In the genomic region with DNA sequence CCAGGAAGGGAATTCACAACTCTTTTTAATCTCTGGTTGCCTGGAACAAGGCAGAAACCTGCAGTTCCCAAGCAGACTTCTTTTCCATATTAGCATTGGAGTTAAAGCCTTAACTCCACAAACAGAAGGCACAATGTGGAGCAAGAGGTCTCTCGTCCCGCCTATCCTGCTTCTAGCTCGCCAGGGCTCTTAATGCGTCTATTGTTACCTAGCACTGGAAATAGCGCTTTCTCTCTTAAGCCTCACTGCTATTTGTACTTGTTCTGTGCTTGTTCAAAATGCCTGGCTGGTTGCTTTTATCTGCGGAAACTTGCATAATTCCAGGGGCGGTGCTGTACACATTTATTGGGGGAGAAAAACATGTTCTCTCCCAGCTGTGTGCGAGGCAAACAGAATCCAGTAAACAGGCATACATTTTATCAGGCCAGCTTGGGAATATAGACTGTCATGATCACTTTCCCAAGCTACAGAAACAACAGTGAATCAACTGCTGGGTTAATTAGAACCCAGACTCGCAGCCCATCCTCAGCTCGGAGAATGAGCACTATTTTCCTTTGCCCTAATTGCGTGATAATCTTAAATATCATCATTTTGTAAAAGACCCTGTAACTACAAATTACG, we compare ENCODE assay signal across 14 mouse cellular contexts. TPM values are rescaled to one million over a fixed set of nuclear protein-coding genes. Genes with fewer than 3 reads are reported as not detected.
A peak's percentile ranks its signal among the peaks of the same experiment; 100 is the strongest.
DNase-seq lines count a peak whose midpoint lies in the region; ATAC-seq and TF ChIP-seq lines count a peak whose summit lies in the region.
"Had no signal": no experiment of that assay in that cellular context is flagged by ENCODE, and none has a peak within 500 bp of the region (broad histone marks: within the 10 kb centered on the region; RNA-seq: fewer than 3 reads in every experiment).

No protein-coding gene starts in this region.

- H3K27me3 ChIP-seq in heart, embryonic 10.5 days (ENCODE audit: insufficient read depth, poor library complexity, severe bottlenecking) = no peaks in the 10 kb centered on the region
- H3K27me3 ChIP-seq in heart, adult 2 months (ENCODE audit: control insufficient read depth, insufficient read depth, low read length) = no peaks in the 10 kb centered on the region
- no peaks in the 10 kb centered on the region for H3K27me3 ChIP-seq in forebrain, embryonic 11.5 days (ENCODE audit: control insufficient read depth, insufficient read depth, low read length)
- H3K27me3 ChIP-seq: limb, embryonic 13.5 days had no signal

- intact Hi-C loops in heart, adult 2 months (cut with DNase I) = loop anchor here (5.0 kb wide), 2 partner anchors 62 to 442 kb away; no protein-coding TSS in a partner anchor

- DNase-seq in heart, embryonic 10.5 days (ENCODE audit: low spot score) = no peak
- no peak for DNase-seq in heart, adult 2 months
- peak; percentile 20 for DNase-seq in Muller cell, postnatal 12 days (ENCODE audit: inconsistent ontology term)
- DNase-seq in forebrain, embryonic 11.5 days (ENCODE audit: low spot score) = no peak
- DNase-seq in lung, postnatal 36 days = peak; percentile 19
- no peak for DNase-seq in right cerebral cortex, postnatal 4 days
- no peak for DNase-seq in thymus, postnatal 14 days
- DNase-seq: adrenal gland, postnatal 10 days; cerebellum, adult 2 months had no signal

- WGBS in heart, embryonic 10.5 days = 56% methylated on average over 12 of the region's 12 CpGs
- 49% methylated on average over 12 of the region's 12 CpGs for WGBS in heart, adult 2 months
- 18% methylated on average over 12 of the region's 12 CpGs for WGBS in forebrain, embryonic 11.5 days

- H3K4me2 ChIP-seq in forebrain, embryonic 11.5 days (ENCODE audit: low read depth, low read length, severe bottlenecking) = peak overlapping the region; percentile 37; the same call in 1 of the 2 replicates
- H3K4me2 ChIP-seq: limb, embryonic 13.5 days had no signal

- no peak for TF ChIP-seq POLR2A in heart, adult 2 months (IDR thresholded peaks at IDR 0.05; ENCODE audit: insufficient read depth, low read depth, low read length)

- H3K9me3 ChIP-seq in heart, embryonic 10.5 days = no peaks in the 10 kb centered on the region
- H3K9me3 ChIP-seq in forebrain, embryonic 11.5 days (ENCODE audit: control insufficient read depth, low read length) = no peaks in the 10 kb centered on the region
- H3K9me3 ChIP-seq: limb, embryonic 13.5 days had no signal

- no peak for TF ChIP-seq CTCF in heart, adult 2 months (IDR thresholded peaks at IDR 0.05)

- H3K36me3 ChIP-seq in heart, embryonic 10.5 days = no peaks in the 10 kb centered on the region
- H3K36me3 ChIP-seq in heart, adult 2 months (ENCODE audit: control insufficient read depth, insufficient read depth, low read length) = no peaks in the 10 kb centered on the region
- no peaks in the 10 kb centered on the region for H3K36me3 ChIP-seq in forebrain, embryonic 11.5 days (ENCODE audit: control insufficient read depth, insufficient read depth, low read length)
- H3K36me3 ChIP-seq: limb, embryonic 13.5 days had no signal

- H3K4me1 ChIP-seq in heart, embryonic 10.5 days = peaks cover 16% of the 10 kb centered on the region; the same call in 1 of the 2 replicates
- no peaks in the 10 kb centered on the region for H3K4me1 ChIP-seq in heart, adult 2 months (ENCODE audit: control insufficient read depth, insufficient read depth, low read length)
- peaks cover 6% of the 10 kb centered on the region; the same call in 1 of the 2 replicates for H3K4me1 ChIP-seq in forebrain, embryonic 11.5 days (replicated peaks; ENCODE audit: control insufficient read depth, insufficient read depth, low read length)

- no peak for TF ChIP-seq EP300 in heart, adult 2 months (IDR thresholded peaks at IDR 0.05; ENCODE audit: insufficient read depth, low read depth, low read length)

- H3K27ac ChIP-seq in heart, embryonic 10.5 days = peak overlapping the region; percentile 38; the same call in 1 of the 2 replicates
- no peak overlapping the region for H3K27ac ChIP-seq in heart, adult 2 months
- H3K27ac ChIP-seq in forebrain, embryonic 11.5 days (ENCODE audit: low read depth, low read length) = peak overlapping the region; percentile 54
- H3K27ac ChIP-seq: limb, embryonic 13.5 days had no signal

- no peaks in the 10 kb centered on the region for H3K79me2 ChIP-seq in heart, adult 2 months (replicated peaks; ENCODE audit: control insufficient read depth, insufficient read depth, low read length)

- no peak overlapping the region for H3K4me3 ChIP-seq in heart, embryonic 10.5 days
- H3K4me3 ChIP-seq in heart, adult 2 months = no peak overlapping the region
- no peak overlapping the region for H3K4me3 ChIP-seq in forebrain, embryonic 11.5 days (ENCODE audit: low read depth, low read length)
- H3K4me3 ChIP-seq: limb, embryonic 13.5 days had no signal

- peak; percentile 62 for ATAC-seq in forebrain, embryonic 11.5 days (replicated peaks; ENCODE audit: low FRiP score)
- no peak for ATAC-seq in cerebellum, adult (ENCODE audit: insufficient number of reproducible peaks, low FRiP score, low TSS enrichment)

- no peak overlapping the region for H3K9ac ChIP-seq in heart, adult 2 months (ENCODE audit: low read depth, low read length)
- peak overlapping the region; percentile 17 for H3K9ac ChIP-seq in forebrain, embryonic 11.5 days (ENCODE audit: low read length)
- H3K9ac ChIP-seq: limb, embryonic 13.5 days had no signal

RNA-seq across cellular contexts. Expression of gene Klhl31, which starts 41.2 kb away (rescaled TPM):
- polyA plus RNA-seq in heart, embryonic 10.5 days (2016; fragmentation: Nextera tagmentation; extraction: Ambion mirVana) = 35.8 and 68.3 TPM in 2 replicates
- total RNA-seq in heart, adult 2 months (2021) = 100 to 1,000 TPM; 116 to 122 TPM
- 22.4 and 49.2 TPM in 2 replicates for polyA plus RNA-seq in heart, adult 2 months (2012; rRNA removed)
- 0.24 and 0.29 TPM in 2 replicates for polyA plus RNA-seq in forebrain, embryonic 11.5 days (2014; fragmentation: Nextera tagmentation; extraction: Ambion mirVana)
- total RNA-seq: layer of hippocampus, adult 18-20 months; megakaryocyte, adult 5-6 weeks; MEL had no signal

RNA-seq across cellular contexts. Expression of gene Lrrc1, which starts 50.4 kb away (rescaled TPM):
- 11.6 and 13.5 TPM in 2 replicates for polyA plus RNA-seq in heart, embryonic 10.5 days (2016; fragmentation: Nextera tagmentation; extraction: Ambion mirVana)
- 10 to 100 TPM; 13.3 to 13.8 TPM for total RNA-seq in heart, adult 2 months (2021)
- 21.5 and 26.6 TPM in 2 replicates for polyA plus RNA-seq in heart, adult 2 months (2012; rRNA removed)
- polyA plus RNA-seq in forebrain, embryonic 11.5 days (2014; fragmentation: Nextera tagmentation; extraction: Ambion mirVana) = 20.8 and 22.9 TPM in 2 replicates

Comparison
In these comparisons a context has a peak if more than half of its experiments do, and no peak if none do; other contexts are left out.
1. DNase-seq: peak in Muller cell, postnatal 12 days (single experiment) and lung, postnatal 36 days (single experiment); none in heart, embryonic 10.5 days (single experiment), heart, adult 2 months (0 of 2), forebrain, embryonic 11.5 days (single experiment), right cerebral cortex, postnatal 4 days (single experiment) and thymus, postnatal 14 days (single experiment).
2. RNA of gene Klhl31, which starts 41.2 kb away (polyA plus RNA-seq): 35.8 to 68.3 TPM in heart, embryonic 10.5 days and 22.4 to 49.2 TPM in heart, adult 2 months; 0.24 to 0.29 TPM in forebrain, embryonic 11.5 days; every median in the first group is over 10 times any median in the second.